Mouse (Mus musculus): ENCODE results near the gene Arl2bp.
A peak's percentile ranks its signal among the peaks of the same experiment; 100 is the strongest.

The Arl2bp gene

DNA sequence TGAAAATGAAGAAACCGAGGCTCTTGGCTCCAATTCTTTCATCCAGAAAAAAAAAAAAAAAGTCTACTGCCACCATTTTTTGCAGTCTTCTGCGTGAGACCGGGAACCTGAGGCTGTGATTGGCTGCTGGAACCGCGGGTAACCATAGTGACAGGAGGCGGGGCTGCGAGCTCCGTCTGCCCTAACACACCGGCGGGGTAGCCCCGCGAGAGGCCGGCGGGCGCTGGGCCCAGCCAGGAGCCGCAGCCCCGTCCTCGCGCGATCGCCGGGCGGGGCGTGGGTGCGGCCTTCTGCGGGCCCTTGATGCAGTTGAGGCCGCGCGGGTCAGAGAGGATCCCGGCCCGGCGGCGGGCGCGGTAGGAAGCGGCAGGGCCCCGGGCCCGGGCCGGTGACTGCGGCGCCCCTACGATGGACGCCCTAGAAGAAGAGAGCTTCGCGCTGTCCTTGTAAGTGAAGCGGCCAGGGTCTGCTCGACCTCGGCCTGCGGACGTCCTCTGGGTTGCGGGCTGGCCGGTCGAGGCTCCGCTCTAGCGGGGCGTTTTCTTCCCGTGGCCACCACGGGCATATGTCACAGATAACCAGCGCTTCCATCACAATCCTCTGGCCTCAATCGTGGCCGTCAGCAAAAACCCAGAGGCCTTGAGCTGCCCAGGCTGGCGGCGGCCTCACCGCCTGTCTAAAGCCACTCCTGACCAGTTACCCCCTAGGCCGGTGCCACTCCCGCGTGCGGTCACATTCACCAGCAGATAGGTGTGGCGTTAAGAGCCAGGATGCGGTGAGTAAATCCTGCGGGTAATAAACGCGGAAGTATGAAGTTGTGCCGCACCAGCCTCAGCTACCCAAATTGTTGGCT lies at the start of gene Arl2bp:
TSS of gene Arl2bp (plus strand) at position 145 of the 853 bp plus-strand sequence.
- DNase-seq (ENCODE audit: low read depth) = peak; percentile 95

DNA sequence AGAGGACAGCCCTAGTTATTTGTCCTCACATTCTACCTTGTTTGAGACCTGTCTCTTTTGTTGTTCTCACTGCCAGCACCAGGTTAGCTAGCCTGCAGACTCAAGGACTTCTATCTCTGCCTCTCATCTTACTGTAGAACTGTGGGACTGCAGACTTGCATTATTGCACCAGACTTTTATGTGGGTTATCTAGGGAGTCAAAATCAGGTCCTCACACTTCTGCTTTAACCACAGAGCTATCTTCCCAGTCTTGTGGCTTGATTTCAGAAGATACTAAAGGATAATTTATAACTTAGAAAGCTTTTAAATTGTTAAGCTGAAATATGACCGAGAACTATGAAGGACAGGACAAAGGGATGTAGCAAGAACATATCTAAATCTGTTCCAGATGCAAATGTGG lies 41.5 kb upstream of the Arl2bp start:
- no peak for DNase-seq (ENCODE audit: low read depth)

DNA sequence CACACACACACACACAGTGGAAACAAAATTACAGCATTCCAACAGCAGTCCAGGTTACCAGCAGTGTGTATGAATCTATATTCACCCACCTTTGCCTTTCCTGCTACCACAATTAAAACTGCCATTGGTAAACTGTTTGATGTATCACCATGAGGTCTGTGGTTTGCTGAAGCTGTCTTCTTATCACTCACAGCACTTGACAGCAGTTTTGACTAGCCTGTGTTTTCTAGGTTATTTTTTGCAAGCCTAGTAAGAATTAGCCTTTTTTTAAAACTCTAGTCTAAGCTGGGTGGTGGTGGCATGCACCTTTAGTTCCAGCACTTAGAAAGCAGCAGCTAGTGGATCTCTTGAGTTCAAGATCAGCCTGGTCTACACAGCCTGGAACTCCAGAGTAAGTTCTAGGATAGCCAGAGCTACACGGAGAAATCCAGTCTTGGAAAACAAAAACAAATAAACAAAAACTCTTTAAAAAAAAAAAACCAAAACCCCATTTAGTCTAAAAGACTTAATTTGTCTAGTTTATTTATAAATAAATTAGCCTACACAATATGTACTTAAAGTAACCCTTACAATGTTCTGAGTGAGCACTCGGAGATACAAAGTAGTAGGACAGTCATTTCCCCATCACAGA lies 32.7 kb upstream of the Arl2bp start:
- peak; percentile 60 for DNase-seq (ENCODE audit: low read depth)

DNA sequence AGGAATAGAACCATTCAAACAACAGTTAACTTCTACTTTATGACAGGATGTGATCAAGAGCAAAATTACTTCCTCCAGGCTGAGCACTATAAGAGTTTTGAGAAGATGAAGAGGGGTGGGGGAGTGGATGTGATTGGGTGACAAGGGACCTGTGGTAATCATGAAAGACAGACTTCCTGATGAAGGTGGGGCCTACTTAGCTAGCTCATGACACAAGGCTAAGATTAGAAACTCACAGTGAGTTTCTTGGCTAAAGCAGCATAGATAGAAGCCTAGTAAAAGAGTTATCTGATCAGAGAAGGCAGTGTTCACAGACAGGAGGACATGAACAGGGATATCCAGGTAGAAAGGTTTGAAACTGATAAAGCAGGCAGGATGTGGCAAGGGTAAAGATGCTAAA lies 32.2 kb upstream of the Arl2bp start:
- peak; percentile 86 for DNase-seq (ENCODE audit: low read depth)

DNA sequence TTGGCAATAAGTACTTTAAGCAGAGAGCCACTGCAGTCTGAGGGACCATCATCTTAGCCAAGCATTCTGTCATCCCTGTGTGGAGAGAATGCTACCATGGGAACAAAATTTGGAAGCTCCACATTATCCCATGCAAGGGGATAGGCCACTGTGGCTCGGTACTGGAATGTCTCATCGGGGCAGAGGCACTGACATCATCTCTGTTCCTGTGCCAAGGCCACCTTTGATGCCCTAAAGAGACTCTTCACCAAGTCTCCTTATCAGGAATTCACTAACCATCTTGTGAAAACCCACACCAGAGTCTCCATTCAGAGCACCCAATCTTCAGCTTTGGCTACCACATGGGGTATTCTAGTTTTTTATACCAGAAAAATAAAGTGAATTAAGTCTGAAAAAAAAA lies 25.2 kb upstream of the Arl2bp start:
- DNase-seq (ENCODE audit: low read depth) = no peak

- no peak for DNase-seq (ENCODE audit: low read depth)
Measured at GRCm38 (mm10) chr8:94641938-94642337, 24.5 kb upstream of the Arl2bp start.

- DNase-seq (ENCODE audit: low read depth) = no peak
Measured at GRCm38 (mm10) chr8:94645202-94645601, 21.2 kb upstream of the Arl2bp start.

- no peak for DNase-seq (ENCODE audit: low read depth)
Measured at GRCm38 (mm10) chr8:94646165-94646564, 20.2 kb upstream of the Arl2bp start.

GRCm38 (mm10) chr8:94649496-94649895 lies 16.9 kb upstream of the Arl2bp start:
- DNase-seq (ENCODE audit: low read depth) = no peak

GRCm38 (mm10) chr8:94652951-94653350 lies 13.4 kb upstream of the Arl2bp start:
- DNase-seq (ENCODE audit: low read depth) = no peak

GRCm38 (mm10) chr8:94654994-94655393 lies 11.4 kb upstream of the Arl2bp start:
- no peak for DNase-seq (ENCODE audit: low read depth)

DNA sequence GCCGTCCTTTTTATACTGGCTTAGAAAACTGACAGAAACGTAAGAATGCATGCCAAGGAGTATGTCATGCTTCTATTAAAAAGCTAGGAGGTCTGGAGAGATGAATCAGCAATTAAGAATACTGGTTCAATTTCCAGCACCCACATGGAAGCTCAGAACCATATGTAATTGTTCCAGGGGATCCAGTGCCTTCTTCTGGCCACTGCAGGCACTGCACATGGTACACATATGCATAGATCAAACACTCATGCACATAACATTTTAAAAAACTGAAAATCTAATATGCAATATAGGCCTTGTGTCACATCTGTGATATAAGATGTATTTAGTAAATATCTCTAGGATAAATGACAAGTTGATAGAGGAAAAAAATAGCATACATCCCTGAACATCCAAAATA lies 8.4 kb upstream of the Arl2bp start:
- DNase-seq (ENCODE audit: low read depth) = no peak

- no peak for DNase-seq (ENCODE audit: low read depth)
Measured at GRCm38 (mm10) chr8:94660418-94660817, 6.0 kb upstream of the Arl2bp start.

- no peak for DNase-seq (ENCODE audit: low read depth)
Measured at GRCm38 (mm10) chr8:94664722-94665121, 1.7 kb upstream of the Arl2bp start.

DNA sequence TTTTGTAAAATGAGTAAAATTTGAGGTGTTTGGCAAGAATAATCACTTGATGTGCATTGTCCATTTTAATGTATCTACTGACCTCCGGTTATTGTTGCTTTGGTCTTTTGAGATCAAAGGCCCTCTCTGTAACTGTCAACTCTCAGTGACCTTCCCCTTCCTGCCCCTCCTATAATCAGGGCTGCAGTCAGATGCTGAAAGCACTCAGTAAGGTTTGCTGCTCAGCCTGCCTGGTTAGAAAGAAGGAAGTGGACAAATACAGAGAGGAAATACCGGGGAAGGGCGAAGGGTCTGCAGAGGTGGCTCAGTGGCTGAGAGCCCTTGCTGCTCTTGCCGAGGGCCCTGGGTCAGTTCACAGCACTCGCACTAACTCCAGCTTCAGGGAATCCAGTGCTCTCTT lies 8.0 kb downstream of the Arl2bp start:
- DNase-seq (ENCODE audit: low read depth) = no peak

DNA sequence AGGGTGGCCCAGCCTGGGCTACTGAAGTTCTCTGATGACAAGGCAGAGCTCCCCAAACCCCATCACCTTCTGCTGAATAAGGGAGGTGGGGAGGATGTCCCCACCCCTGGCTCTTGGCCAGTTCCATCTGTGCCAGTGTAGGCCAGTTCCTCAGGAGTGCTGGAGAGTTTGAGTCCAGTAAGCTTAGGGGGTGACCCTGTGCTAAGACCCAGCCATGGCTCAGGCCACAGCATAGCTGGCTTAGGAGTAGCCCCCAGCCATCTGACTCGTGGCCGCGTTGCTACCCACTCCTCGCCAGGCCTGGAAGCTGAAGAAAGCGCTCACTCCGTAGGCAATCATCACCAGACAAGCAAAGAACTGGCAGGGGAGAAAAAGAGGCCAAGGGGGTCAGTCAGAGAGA lies 9.5 kb downstream of the Arl2bp start:
- DNase-seq (ENCODE audit: low read depth) = no peak

GRCm38 (mm10) chr8:94678582-94678981 lies 12.2 kb downstream of the Arl2bp start:
- DNase-seq (ENCODE audit: low read depth) = no peak

DNA sequence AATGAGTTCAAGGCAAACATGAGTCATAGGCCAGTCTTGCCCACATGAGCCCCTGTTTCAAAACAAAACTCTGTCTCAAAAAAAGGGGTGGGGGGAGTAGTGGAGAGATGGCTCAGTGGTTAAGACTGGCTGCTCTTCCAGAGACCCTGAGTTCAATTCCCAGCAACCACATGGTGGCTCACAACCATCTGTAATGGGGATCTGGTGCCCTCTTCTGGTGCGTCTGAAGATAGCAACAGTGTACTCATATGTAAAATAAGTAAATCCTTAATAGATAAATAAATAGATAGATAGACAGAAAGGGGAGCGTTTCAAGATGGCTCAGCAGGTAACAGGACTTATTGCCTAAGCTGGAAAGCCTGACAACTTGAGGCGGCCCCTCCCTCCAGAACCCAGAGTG lies 14.0 kb downstream of the Arl2bp start:
- DNase-seq (ENCODE audit: low read depth) = no peak

GRCm38 (mm10) chr8:94682732-94683524 lies 16.5 kb downstream of the Arl2bp start:
- DNase-seq (ENCODE audit: low read depth) = no peak

- DNase-seq (ENCODE audit: low read depth) = no peak
Measured at GRCm38 (mm10) chr8:94684287-94684686, 17.9 kb downstream of the Arl2bp start.

- no peak for DNase-seq (ENCODE audit: low read depth)
Measured at GRCm38 (mm10) chr8:94685953-94686352, 19.6 kb downstream of the Arl2bp start.

- no peak for DNase-seq (ENCODE audit: low read depth)
Measured at GRCm38 (mm10) chr8:94694701-94695100, 28.3 kb downstream of the Arl2bp start.
